Mouse (Mus musculus) testis, postnatal 14 days (tissue): ENCODE measurements at regions not wholly inside any gene's neighbourhood (a gene's known extent, or its start where the extent isn't known, plus 50 kb on each side); places are given as distances from the start of the nearest gene placed in this dataset.

ENCODE experiments used
- DNase-seq: peaks from one replicate; pipeline ENCODE4 v3.0.0; 2021; ENCODE audit warnings: low spot score

DNA sequence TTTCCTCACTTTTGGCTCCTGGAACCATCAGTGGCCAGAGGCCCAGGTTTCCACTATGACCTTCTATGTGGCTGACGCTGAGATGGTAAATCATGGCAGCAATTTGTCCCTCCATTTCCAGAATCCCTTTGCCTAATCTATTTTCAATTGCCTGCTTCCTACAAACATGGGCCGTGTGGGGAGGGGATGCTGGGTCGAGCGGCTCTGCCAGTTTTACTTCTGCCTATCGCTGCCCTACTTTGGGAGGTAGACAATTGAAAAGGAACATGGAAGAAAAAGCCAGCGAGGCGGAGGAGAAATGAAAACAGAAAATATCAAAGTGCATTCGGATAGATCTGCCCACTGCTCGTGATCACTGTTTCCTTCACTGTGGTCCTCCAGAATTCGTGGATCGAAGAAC is 123.3 kb upstream of the Nrp1 start:
- no peak for DNase-seq

DNA sequence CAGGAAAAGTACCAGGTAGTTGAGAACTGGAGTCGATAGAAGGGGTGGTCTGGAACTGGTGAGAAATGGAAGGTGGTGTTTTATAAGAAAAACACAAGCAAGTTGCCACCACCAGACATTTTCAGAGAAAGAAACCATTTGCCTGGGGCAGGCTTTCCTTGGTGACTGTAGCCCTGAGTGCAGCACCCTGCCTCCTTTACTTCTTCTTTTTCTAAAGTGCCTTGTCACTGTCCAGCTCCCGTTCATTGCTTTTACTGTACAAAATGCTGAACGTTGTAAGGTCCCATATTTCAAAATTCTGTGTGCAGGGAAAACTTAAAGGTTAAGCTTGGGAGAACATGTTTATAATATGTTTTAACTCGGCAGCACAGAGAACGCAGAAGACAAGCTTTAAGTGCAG is 122.9 kb upstream of the Nrp1 start:
- DNase-seq = no peak

DNA sequence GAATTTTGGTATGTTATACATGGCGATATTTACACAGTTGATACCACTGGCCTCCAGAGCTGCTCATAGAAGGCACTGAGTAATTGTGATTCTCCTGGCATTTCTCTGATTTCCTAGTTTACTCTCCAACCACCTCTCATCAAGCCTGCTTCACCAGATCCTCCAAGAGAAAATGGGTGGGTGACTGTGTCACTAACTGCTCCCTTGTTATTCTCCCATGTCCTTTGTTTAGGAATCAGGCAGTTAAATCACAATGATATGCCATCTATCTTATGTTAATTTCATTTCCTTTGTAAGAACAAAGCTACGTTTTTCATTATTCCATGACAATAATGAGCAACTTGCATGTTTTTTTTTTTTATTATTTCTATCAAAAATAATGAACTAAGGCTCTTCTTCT is 122.3 kb upstream of the Nrp1 start:
- DNase-seq = no peak

DNA sequence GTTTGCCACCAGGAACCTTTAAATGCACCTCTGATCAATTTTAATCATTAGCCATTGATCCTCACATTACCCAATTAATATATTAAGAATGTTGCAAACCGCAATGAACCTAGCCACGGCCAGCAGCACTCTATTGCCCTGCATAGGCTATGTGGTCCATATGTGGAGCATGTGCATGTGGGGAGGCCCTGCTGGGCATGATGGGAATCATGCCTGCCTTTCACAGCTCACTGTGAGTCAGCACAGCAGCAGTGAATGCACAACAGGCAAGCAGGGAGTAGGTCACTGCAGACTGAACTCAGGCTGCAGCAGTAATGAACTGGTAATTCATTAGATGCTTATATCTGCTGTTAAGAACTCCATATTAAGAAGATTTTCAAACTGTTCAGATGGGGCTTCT is 119.5 kb upstream of the Nrp1 start:
- no peak for DNase-seq

DNA sequence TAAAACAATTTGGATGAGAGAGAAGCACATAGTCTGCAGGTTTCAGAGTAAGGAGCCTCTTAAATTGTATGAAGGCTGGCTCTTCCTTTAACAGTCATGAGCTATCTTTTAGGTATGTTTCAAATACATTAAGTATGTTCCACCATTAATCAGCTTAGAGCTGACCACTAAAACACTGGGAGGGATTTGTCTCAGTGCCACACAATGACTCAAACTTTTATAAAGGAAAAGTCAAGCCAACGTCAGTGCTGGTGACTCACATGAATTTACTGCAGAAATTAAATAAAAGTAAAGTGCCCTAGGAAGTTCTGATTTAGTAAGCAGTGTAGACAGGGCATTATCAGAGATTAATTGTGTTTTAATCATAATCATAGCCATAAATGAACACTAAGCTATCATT is 118.6 kb upstream of the Nrp1 start:
- DNase-seq = no peak

DNA sequence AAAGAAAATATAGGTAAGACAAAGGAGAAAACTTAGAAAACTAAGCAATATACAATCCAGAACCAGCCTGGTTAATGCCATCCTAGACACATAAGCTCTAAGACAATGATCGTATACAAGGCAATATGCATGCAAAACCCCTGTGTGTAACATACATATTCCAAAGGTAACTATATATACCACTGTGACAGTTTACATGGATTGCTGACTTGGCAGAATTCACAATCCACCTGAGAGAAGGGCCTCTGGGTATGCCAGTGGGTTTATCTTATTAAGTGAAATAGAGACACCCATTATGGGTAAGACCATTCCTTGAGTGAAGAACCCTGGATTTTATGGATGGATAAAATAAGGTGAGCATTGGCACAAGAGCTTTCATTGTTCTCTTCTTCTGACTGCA is 117.2 kb upstream of the Nrp1 start:
- no peak for DNase-seq

DNA sequence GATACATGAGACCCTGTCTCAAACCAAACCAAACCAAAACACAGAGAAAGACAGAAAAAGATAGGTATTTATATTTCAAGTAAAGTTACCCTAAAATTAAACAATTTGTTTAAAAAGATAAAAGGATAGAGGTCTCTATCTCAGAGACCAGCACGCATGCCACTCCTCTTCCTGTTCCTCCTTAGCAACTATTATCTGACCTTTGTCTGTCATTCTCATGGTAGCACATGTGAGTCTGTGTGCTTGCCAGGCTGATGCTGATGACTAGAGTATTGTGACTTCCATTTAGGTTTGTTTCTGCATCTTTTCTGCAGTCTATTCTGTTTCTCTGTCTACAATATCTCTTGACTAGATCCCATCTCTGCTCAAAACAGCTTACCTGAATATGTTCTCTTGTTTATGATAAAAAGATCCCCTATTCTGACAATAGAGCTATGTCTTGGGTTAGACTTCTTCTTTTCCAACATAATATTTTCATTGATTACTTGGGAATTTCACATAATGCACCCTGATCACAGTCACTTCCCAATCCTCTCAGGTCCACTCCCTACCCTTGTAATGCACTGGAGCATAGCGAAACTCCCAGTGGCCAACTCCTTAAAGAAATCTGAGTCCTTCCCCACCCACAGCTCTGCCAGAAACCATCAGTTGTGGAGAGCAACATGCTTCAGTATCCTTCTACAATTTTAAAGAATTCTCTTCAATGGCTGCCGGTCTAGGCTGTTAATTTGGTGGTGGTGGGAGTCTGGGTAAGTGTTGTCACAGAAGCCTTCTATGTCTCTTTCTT is 115.7 kb upstream of the Nrp1 start:
- DNase-seq = no peak

DNA sequence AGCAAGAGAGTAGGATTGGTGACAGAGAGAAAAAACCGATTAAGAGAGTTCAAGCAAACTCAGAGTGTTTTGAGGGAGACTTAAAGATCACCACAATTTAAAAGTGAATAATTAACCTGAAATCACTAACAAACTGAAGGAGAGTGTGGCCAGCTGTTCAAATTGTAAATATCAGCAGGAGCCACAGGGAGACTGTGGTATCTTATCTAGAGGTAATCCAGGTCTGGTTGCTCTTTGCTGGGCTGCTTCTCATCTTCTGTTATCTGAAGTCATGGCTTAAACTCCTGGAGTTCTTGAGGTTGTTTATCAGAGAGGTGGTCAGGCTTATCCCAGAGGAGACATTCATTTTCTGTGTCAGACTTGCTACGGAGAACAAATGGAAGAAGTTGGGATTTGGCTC is 106.7 kb upstream of the Nrp1 start:
- no peak for DNase-seq

DNA sequence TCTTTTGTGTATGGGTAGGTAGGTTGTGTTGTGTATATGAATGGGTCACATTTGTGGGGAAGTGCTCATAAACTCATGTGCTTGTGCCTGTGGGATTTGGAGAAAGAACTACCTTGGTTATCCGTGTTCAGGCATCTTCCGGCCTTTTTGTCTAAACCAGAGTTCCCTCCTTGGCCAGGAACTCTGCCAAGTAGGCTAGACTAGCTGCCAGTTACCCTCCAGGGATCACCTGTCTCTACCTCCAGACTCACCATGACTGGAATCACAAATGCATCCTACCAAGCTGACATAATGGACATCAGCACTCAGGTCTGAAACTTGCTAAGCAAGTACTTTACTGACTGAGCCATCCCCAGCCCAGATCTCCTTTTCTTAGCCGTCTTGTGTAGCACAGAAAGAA is 97.6 kb upstream of the Nrp1 start:
- no peak for DNase-seq

DNA sequence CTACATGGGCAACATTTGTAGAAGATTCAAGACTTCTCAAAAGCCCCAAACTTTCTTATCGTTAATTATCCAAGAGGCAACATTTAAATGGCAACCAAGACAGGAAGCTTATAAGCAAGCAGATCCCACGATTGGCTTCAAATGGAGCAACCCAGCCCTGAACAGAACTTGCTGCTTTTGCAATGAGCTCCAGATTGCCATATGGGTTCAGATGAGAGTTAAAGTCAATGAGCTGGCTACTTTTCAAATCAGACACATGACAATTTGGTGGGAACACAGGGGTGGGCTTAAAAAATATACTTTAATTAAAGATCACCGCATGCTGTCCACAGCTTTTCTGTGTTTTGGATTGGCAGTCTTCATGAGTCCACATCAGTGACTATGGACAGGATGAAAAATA is 97.0 kb upstream of the Nrp1 start:
- no peak for DNase-seq

DNA sequence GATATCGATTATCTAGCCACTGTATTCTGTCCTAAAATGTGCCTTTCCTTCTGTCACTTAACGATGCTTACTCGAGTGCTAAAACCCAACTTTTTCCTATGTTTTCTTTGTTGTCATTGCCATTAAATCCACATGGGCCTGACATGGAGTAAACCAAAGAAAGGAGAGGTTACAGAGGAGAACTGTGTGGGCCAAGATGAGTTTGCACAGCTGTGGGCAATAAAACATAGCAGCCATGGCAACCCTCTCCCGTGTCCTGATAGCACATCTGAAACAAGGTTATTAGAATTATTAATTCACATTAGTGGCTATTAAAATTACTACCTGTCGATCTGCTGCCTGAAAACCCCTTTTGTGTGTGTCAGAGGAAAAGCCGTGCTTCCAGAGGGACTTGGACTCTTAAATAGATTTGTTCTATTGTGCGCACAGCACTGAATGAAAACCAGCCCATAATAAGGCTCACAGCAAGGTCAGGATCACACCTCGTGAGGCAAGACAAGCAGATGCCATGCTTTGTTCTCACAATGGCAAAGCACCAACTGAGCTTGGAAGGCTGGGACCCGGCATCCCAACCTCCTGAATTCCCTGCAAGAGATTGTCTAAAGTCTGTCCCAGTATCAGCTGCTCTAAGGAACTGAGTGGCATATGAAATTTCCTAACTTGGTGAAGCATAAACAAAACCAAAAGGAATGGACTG is 95.0 kb upstream of the Nrp1 start:
- DNase-seq = no peak

DNA sequence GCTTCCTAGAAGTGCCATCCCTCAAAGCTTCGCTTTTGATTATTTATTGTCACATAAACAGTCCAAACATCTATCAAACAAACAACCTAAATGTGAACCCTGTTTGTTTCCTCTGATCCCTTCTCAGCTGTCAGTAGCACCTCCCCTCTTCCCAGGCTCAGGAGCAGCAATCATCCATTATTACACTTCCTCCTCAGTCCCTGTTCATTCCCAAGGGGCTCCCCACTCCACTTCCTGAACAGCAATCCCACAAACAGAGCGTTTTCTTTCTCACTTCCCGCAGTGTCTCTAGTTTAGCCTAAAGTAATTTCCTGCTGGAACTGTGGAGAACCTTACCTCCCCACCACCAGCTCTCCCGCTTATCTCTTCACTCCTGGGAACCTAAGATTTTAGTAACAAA is 91.1 kb upstream of the Nrp1 start:
- DNase-seq = no peak

DNA sequence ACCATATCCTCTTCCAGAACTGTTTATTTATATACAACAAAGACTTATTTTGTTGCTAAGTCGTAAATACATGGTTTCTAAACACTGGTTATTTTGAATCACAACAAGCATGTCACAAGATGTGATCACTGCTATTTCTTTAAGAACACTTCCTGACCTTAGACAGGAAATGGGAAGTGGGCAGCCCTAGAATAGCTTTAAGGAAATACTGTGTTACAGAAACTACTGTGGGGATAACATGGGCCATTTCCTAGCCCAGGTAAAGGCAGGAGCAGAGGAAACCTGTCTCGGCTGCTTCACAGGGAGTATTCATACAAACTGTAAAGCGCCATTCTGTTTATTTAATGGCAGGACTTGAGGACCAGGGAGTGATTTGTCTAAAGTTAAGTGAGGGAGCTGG is 90.4 kb upstream of the Nrp1 start:
- no peak for DNase-seq

DNA sequence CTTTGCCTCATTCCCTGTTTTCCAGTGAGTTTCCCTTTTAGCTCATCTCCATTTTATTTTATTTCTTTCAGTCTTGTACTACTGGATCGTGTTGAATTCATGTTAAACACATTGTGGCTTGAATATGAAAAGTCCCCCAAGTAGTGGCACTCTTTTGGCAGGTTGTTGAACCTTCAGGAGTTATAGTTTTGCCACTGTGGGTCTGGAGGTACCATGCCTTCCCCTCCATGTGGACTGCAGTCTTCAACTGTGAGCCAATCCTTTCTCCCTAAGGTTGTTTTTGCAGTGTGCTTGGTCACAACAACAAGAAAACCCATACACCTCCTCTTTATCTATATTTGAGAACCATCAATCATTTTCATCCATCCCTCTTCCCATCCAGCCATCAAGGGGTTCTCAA is 88.9 kb upstream of the Nrp1 start:
- no peak for DNase-seq

DNA sequence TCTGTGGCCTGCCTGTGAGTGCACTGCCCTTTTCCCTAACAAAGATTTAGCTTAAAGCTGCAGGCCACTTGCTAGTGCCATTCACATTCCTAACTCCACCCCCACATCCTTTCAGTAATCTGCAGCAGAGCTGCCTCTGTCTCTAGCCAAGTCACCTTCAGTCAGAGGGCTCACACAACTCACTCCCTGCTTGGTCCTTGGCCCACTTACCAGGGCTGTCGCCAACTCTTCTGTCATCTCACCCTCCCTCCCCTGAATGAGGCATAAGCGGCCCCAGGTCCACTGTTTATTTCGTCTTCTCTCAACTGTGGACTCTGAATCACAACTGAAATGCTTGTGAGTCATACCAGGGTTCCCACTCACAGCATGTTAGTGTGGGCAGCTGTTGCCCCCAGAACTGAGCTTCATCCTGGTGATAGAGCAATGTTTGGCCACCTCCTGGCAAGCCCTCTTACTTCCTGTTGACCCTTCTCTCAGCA is 85.5 kb upstream of the Nrp1 start:
- no peak for DNase-seq

DNA sequence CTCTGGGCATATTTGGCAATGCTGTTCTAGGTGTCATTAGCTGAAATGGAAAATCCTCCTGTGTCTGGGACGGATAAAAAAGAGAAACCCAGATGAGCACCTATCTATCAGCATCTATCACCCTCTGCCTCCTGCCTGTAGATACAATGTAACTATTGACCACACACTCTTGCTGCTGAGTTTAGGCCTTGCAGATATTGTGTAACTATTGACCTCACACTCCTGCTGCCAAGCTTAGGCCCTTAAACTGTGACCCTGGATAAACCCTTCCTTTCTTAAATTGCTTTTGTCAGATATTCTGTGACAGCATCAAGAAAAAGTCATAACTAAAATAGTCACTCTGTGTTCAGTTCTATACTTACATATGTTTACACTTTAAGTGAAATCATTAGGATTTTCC is 81.9 kb upstream of the Nrp1 start:
- DNase-seq = peak; percentile 10

DNA sequence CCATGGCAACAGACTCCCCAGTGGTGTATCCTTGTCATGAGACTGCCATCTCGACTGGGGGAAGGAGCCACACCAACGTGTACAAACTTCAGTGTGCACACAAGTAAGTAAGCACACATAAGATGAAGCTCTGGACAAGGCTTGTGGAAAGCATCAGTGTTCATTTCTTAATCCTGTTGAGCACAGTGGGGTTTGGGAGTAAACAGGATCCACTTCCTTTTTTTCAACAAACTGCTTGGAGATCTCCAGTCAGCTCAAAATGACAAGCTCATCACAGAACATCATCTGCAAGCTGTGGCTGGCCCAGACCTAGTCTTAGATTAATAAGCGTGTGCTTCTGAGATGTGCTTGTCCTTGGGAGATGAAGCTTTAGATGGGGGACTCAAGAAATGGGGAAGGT is 75.6 kb upstream of the Nrp1 start:
- DNase-seq = no peak

DNA sequence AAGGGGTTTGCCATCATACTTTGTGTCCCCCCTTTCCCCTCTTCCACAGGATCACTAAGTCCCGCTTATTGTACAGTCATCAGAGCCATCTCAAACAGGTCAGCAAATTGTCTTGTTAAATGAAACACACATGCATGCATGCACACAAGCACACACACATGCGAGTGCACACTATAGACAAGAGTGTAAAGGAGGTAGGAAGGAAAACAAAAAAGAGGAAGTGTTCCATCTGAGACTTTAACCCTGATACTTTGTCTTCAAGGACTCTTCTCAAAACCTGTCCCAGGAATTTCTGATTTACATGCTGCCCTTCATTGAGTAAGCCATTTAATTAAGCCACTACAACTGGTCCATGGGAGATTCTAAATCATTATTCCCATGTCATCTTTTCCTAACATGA is 75.0 kb upstream of the Nrp1 start:
- no peak for DNase-seq

DNA sequence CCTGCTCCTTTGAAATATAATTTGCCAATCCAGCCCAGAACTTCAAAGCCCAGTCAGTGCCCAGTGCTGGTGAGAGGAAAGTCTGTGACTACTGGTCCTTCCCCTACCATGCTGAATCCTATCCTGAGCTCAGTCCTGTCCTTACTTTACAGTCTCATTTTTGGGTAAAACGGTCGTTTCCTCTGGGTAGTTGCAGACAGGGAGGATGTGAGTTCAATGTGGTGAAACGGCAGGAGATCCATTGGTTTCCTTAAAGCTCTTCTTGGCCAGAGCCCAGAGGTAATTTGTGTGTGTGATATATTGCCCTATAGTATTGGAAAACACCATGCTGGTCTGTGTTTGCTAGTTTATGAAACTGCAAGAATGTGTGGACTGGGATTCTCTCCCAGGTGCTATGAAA is 73.6 kb upstream of the Nrp1 start:
- no peak for DNase-seq

DNA sequence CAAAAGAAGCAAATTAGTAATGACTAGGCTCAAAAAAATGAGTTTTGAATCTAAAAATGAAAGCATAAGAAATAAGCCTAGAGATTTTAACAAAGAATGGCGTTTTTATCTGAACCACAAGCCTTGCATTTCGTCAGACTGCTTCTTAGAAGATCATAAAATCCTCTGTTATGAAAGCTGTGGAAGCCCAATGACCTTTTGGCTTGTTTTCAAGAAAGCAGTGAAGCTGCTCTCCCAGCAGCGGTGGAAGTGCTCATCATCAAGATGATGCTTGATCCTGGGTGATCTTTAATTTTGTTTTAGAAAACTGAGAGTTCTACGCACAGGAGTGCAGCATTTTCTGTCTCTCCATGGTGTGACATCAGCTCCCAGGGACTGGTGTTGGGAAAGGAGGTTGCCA is 68.3 kb upstream of the Nrp1 start:
- no peak for DNase-seq

DNA sequence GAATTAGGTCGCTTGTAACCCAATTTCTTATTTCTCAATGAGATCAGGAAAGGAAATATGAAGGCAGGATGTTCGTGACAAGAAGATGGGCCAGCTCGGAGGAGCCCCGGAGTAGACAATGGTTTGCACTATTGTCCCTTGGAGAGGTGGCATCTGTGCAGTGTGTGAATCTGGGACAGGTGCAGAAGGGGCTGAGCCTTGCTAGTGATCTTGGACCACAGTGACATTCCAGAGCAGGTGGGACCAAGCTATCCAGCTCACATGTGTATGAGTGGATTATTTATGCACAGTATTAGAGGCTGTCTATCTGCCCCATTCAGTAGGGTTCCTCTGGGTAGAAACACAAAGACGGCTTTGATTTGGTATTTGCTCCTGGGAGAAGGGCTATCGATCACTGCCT is 66.0 kb upstream of the Nrp1 start:
- DNase-seq = no peak

DNA sequence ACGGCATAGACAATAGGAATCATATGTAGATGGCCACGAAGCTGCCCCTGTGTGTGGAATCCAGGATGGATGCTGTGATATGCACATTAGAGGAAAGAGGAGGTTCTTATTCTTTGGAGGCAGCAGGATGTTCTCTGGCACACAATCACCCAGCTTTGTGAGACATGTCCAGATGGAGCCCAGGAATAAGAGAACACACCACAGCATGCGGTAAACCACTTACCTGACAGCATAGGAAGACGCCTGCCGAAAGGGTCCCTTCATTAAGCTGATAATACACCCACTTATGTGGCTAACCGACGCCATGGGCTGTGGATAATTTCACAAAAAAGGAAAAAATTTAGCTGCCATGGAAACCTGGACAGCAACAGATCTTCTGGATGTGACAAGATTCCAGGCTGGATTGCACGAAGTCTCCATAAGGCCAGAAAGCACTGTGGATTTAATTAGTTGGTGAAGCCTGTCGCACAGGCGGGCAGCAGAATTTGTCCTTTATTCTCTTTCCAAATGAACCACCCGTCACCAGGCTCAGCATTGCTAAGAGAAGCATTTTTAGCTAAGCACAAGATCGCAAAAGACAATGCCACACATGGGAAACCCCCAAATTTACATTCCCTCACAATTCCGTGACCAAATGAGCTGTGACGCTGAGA is 61.5 kb upstream of the Nrp1 start:
- no peak for DNase-seq

DNA sequence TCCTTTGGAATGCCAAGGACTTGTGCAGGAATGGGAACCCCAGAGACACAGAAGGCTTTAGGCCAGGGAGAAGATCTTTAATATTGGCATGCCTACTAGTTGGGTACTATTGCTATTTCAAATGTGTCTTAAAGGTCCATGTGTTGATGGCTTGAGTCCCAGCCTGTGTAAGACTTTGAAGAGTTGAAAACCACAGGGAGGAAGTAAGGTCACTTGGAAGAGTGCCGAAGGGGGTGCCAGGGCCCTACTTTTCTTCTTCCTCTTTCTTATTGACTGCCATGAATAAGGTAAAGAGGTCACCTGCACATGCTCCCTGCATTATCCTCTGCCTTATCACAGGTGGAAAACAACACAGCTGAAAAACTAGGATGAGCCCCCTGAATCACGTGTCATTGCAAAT is 56.1 kb upstream of the Nrp1 start:
- DNase-seq = no peak
